ENCODE assay signal across 8 mouse cellular contexts in the genomic region with DNA sequence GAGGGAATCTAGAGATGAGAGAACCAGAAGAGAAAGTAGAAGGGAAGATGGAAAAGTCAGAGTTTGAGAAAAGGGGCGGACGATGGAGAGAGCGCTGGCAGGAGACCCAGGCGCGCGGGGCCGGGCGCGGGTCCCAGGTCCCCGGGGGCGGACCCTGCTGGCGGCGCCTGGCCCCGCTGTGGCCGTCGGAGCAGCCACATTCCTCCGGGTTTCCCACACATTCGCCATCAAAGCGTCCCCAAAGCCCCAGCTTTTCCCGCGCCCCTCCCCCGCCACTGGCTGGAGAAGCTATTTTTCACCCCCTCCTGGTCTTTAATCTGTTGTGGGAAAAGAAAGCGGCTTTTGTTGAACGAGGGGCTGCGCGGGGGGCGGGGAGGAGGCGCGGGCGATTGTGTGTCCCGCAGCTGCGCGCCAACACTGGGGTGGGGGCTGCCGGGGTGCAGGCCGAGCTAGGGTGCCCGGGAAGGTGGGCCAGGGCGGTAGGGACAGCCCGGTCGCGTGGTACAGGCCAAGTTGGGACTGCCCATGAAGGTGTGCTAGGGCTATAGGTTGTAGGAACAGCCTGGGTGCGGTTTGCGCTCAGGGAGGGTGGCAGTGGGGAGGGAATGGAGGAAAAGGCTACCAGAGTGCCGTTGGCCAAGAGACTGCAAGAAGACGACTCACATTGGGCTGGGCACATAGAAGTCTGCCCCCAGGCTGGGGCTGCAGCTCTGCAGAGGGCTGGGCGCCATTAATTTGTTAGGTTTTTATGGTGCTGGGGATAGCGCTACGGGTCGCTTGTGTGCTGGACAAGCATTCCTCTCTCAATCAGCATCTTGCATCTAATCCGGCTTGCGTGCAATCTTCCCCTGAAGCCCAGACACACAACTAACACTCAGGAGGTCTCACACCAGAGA. TPM values are rescaled to one million over a fixed set of nuclear protein-coding genes. Genes with fewer than 3 reads are reported as not detected.
DNase-seq lines count a peak whose midpoint lies in the region; ATAC-seq and TF ChIP-seq lines count a peak whose summit lies in the region.

No protein-coding gene starts in this region.

- H3K9me3 ChIP-seq in heart, embryonic 11.5 days (replicated peaks; ENCODE audit: control insufficient read depth, low read length) = no peaks in the 10 kb centered on the region
- H3K9me3 ChIP-seq in kidney, postnatal 0 days (replicated peaks; ENCODE audit: low read length) = no peaks in the 10 kb centered on the region
- H3K9me3 ChIP-seq in liver, postnatal 0 days (ENCODE audit: low read length) = no peaks in the 10 kb centered on the region

- no peak for TF ChIP-seq CTCF in lung, adult 2 months (IDR thresholded peaks at IDR 0.05; ENCODE audit: insufficient read depth, low read length)
- no peak for TF ChIP-seq CTCF in cortical plate, adult 2 months (IDR thresholded peaks at IDR 0.05; ENCODE audit: extremely low read depth, insufficient read depth, low read length)
- TF ChIP-seq CTCF in kidney, postnatal 0 days (IDR thresholded peaks at IDR 0.05; ENCODE audit: low read depth) = no peak
- no peak for TF ChIP-seq CTCF in liver, postnatal 0 days (IDR thresholded peaks at IDR 0.05; ENCODE audit: low read depth)

- H3K4me2 ChIP-seq in heart, embryonic 11.5 days = peak overlapping the region; percentile 88
- H3K4me2 ChIP-seq in kidney, postnatal 0 days (ENCODE audit: low read length) = peak overlapping the region; percentile 85
- peak overlapping the region; percentile 78 for H3K4me2 ChIP-seq in liver, postnatal 0 days (ENCODE audit: low read depth, low read length)

- WGBS in lung, adult 2 months = 8% methylated on average over 50 of the region's 50 CpGs
- 2% methylated on average over 49 of the region's 50 CpGs for WGBS in heart, embryonic 11.5 days (ENCODE audit: insufficient replicate concordance)
- WGBS in kidney, postnatal 0 days = 1% methylated on average over 50 of the region's 50 CpGs
- 7% methylated on average over 42 of the region's 50 CpGs for WGBS in liver, postnatal 0 days (ENCODE audit: insufficient replicate concordance)

- no peak; the same call in 1 of the 2 replicates for ATAC-seq in heart, embryonic 11.5 days (replicated peaks; ENCODE audit: insufficient number of reproducible peaks, low FRiP score, low TSS enrichment)
- peak; percentile 65 for ATAC-seq in kidney, postnatal 0 days (replicated peaks; ENCODE audit: low FRiP score, low read depth)
- no peak for ATAC-seq in liver, postnatal 0 days
- ATAC-seq in erythroid progenitor cell, adult 5-6 weeks (replicated peaks; ENCODE audit: low FRiP score, poor library complexity, severe bottlenecking) = no peak

- no peak for TF ChIP-seq POLR2A in lung, adult 2 months (IDR thresholded peaks at IDR 0.05; ENCODE audit: borderline replicate concordance, extremely low read depth, low read depth, low read length)
- no peak for TF ChIP-seq POLR2A in cortical plate, adult 2 months (IDR thresholded peaks at IDR 0.05; ENCODE audit: extremely low read depth, insufficient read depth, low read length)

- H3K4me3 ChIP-seq in lung, adult 2 months (replicated peaks; ENCODE audit: extremely low read depth, low read depth, low read length) = peak overlapping the region; percentile 57
- peak overlapping the region; percentile 9; the same call in 1 of the 2 replicates for H3K4me3 ChIP-seq in cortical plate, adult 2 months (ENCODE audit: insufficient read depth, low read length)
- peak overlapping the region; percentile 50 for H3K4me3 ChIP-seq in heart, embryonic 11.5 days (ENCODE audit: low read depth, low read length)
- peak overlapping the region; percentile 32 for H3K4me3 ChIP-seq in kidney, postnatal 0 days (replicated peaks; ENCODE audit: low read depth, low read length)
- H3K4me3 ChIP-seq in liver, postnatal 0 days (ENCODE audit: low read depth, low read length) = peak overlapping the region; percentile 49

- peaks cover 3% of the 10 kb centered on the region; the same call in 1 of the 2 replicates for H3K27me3 ChIP-seq in heart, embryonic 11.5 days (ENCODE audit: control insufficient read depth, insufficient read depth, low read length)
- H3K27me3 ChIP-seq in kidney, postnatal 0 days (ENCODE audit: insufficient read depth, low read length) = no peaks in the 10 kb centered on the region
- peaks cover 26% of the 10 kb centered on the region for H3K27me3 ChIP-seq in liver, postnatal 0 days (ENCODE audit: insufficient read depth, low read length)

- TF ChIP-seq EP300 in liver, postnatal 0 days (IDR thresholded peaks at IDR 0.05; ENCODE audit: low read depth) = no peak

- DNase-seq in lung, adult 2 months = no peak
- no peak for DNase-seq in lung, adult 18-20 months
- DNase-seq in kidney, postnatal 0 days (ENCODE audit: low spot score) = peak; percentile 90
- DNase-seq in liver, postnatal 0 days = no peak
- peak; percentile 80 for DNase-seq in right cerebral cortex, postnatal 4 days

- no peaks in the 10 kb centered on the region for H3K36me3 ChIP-seq in heart, embryonic 11.5 days (ENCODE audit: control insufficient read depth, insufficient read depth, low read length)
- no peaks in the 10 kb centered on the region for H3K36me3 ChIP-seq in kidney, postnatal 0 days (ENCODE audit: insufficient read depth, low read length)
- H3K36me3 ChIP-seq in liver, postnatal 0 days (replicated peaks; ENCODE audit: insufficient read depth, low read length) = no peaks in the 10 kb centered on the region

- H3K4me1 ChIP-seq in lung, adult 2 months (ENCODE audit: control insufficient read depth, insufficient read depth, low read length) = peaks cover 11% of the 10 kb centered on the region
- no peaks in the 10 kb centered on the region for H3K4me1 ChIP-seq in cortical plate, adult 2 months (ENCODE audit: control insufficient read depth, insufficient read depth, low read length)
- peaks cover 44% of the 10 kb centered on the region for H3K4me1 ChIP-seq in heart, embryonic 11.5 days (ENCODE audit: control insufficient read depth, insufficient read depth, low read length)
- peaks cover 38% of the 10 kb centered on the region for H3K4me1 ChIP-seq in kidney, postnatal 0 days (replicated peaks; ENCODE audit: insufficient read depth, low read length)
- peaks cover 21% of the 10 kb centered on the region; the same call in 1 of the 2 replicates for H3K4me1 ChIP-seq in liver, postnatal 0 days (ENCODE audit: insufficient read depth)

- peak overlapping the region; percentile 79 for H3K9ac ChIP-seq in heart, embryonic 11.5 days (ENCODE audit: low read depth, low read length)
- H3K9ac ChIP-seq in kidney, postnatal 0 days (ENCODE audit: low read depth, low read length) = peak overlapping the region; percentile 76
- H3K9ac ChIP-seq in liver, postnatal 0 days (replicated peaks) = peak overlapping the region; percentile 54

- peak overlapping the region; percentile 76 for H3K27ac ChIP-seq in cortical plate, adult 2 months (ENCODE audit: insufficient read depth, low read length)
- H3K27ac ChIP-seq in heart, embryonic 11.5 days (ENCODE audit: low read depth, low read length) = peak overlapping the region; percentile 97
- peak overlapping the region; percentile 99 for H3K27ac ChIP-seq in kidney, postnatal 0 days
- peak overlapping the region; percentile 73 for H3K27ac ChIP-seq in liver, postnatal 0 days (ENCODE audit: low read depth)

RNA-seq across cellular contexts. Expression of gene Id3, which starts 8.1 kb away (rescaled TPM):
- 390 and 505 TPM in 2 replicates for polyA plus RNA-seq in lung, adult 2 months (2012; rRNA removed)
- polyA plus RNA-seq in cortical plate, adult 2 months (2012; rRNA removed) = 75.7 and 82.9 TPM in 2 replicates
- 411 and 415 TPM in 2 replicates for polyA plus RNA-seq in heart, embryonic 11.5 days (2014; fragmentation: Nextera tagmentation; extraction: Ambion mirVana)
- 764 and 829 TPM in 2 replicates for polyA plus RNA-seq in kidney, postnatal 0 days (2015; fragmentation: Nextera tagmentation; extraction: Ambion mirVana)
- 77.3 and 79.1 TPM in 2 replicates for polyA plus RNA-seq in liver, postnatal 0 days (2015; fragmentation: Nextera tagmentation; extraction: Ambion mirVana)
- 14.7 TPM in 1 of 2 replicates, not detected in the other for total RNA-seq in erythroid progenitor cell, adult 5-6 weeks (2015; ENCODE audit: low replicate concordance)
- total RNA-seq in erythroid progenitor cell, adult 5-6 weeks (2017; ENCODE audit: low replicate concordance) = 2.7 TPM in 1 of 2 replicates, not detected in the other

RNA-seq across cellular contexts. Expression of gene E2f2, which starts 37.0 kb away (rescaled TPM):
- polyA plus RNA-seq in lung, adult 2 months (2012; rRNA removed) = 8.9 and 11.2 TPM in 2 replicates
- polyA plus RNA-seq in cortical plate, adult 2 months (2012; rRNA removed) = 0.67 and 0.78 TPM in 2 replicates
- polyA plus RNA-seq in heart, embryonic 11.5 days (2014; fragmentation: Nextera tagmentation; extraction: Ambion mirVana) = 4.8 and 5.8 TPM in 2 replicates
- 3.2 and 3.8 TPM in 2 replicates for polyA plus RNA-seq in kidney, postnatal 0 days (2015; fragmentation: Nextera tagmentation; extraction: Ambion mirVana)
- polyA plus RNA-seq in liver, postnatal 0 days (2015; fragmentation: Nextera tagmentation; extraction: Ambion mirVana) = 48.6 and 50.2 TPM in 2 replicates
- 276 and 287 TPM in 2 replicates for total RNA-seq in erythroid progenitor cell, adult 5-6 weeks (2015; ENCODE audit: low replicate concordance)
- 288 and 298 TPM in 2 replicates for total RNA-seq in erythroid progenitor cell, adult 5-6 weeks (2017; ENCODE audit: low replicate concordance)

Comparison
In these comparisons a context has a peak if more than half of its experiments do, and no peak if none do; other contexts are left out.
1. DNase-seq: peak in kidney, postnatal 0 days (single experiment) and right cerebral cortex, postnatal 4 days (single experiment); none in lung, adult 2 months (single experiment), lung, adult 18-20 months (0 of 2) and liver, postnatal 0 days (single experiment).
2. Peak in every context shown above with its lines, with median percentiles within 50 percentile points of each other: H3K4me3 ChIP-seq, H3K27ac ChIP-seq, H3K4me2 ChIP-seq and H3K9ac ChIP-seq.